Mouse (Mus musculus) midbrain, postnatal 0 days (tissue): Measurements from ENCODE around the gene Hoxd8. TPM values are rescaled to one million over a fixed set of nuclear protein-coding genes. Genes with fewer than 3 reads are reported as not detected.

Experiments used
- ATAC-seq: fragments of 200-750 bp; cut with Nextera tagmentation; 2 replicates; pipeline ENCODE4 v1.8.0; 2017; ENCODE audit warnings: moderate number of reproducible peaks, mild to moderate bottlenecking, moderate TSS enrichment, moderate library complexity; ENCODE audit not compliant: low FRiP score
- DNase-seq: peaks from one replicate; pipeline ENCODE4 v3.0.0-alpha.2; 2015; ENCODE audit warnings: low spot score
- H3K27ac ChIP-seq: fragments of 300-500 bp; sonication (generic); 2 replicates; pipeline ENCODE4 v1.5.1; 2014; ENCODE audit warnings: low read depth, mild to moderate bottlenecking, low read length, mixed read lengths
- H3K27me3 ChIP-seq: fragments of 300-500 bp; sonication (generic); 2 replicates; pipeline ENCODE4 v1.6.1; 2014; ENCODE audit warnings: low read length, control low read depth, mixed read lengths; ENCODE audit not compliant: insufficient read depth
- H3K36me3 ChIP-seq: fragments of 300-500 bp; sonication (generic); 2 replicates; pipeline ENCODE4 v1.6.1; 2014; ENCODE audit warnings: low read length, control low read depth, mixed read lengths; ENCODE audit not compliant: insufficient read depth
- H3K4me1 ChIP-seq: fragments of 300-500 bp; sonication (generic); 2 replicates; pipeline ENCODE4 v1.6.1; 2014; ENCODE audit warnings: mild to moderate bottlenecking, control low read depth, antibody characterized with exemption, low read length, mixed read lengths; ENCODE audit not compliant: insufficient read depth
- H3K4me2 ChIP-seq: fragments of 300-500 bp; sonication (generic); 2 replicates; pipeline ENCODE4 v1.6.1; 2014; ENCODE audit warnings: low read depth, mild to moderate bottlenecking, low read length, mixed read lengths; ENCODE audit not compliant: poor library complexity, severe bottlenecking
- H3K4me3 ChIP-seq: fragments of 300-500 bp; sonication (generic); 2 replicates; pipeline ENCODE4 v1.5.1; 2014; ENCODE audit warnings: low read depth, mild to moderate bottlenecking, low read length, moderate library complexity
- H3K9ac ChIP-seq: fragments of 300-500 bp; sonication (generic); replicated peaks from 2 replicates; pipeline ENCODE4 v1.6.1; 2014; ENCODE audit warnings: mild to moderate bottlenecking, low read length, moderate library complexity, mixed read lengths; ENCODE audit not compliant: poor library complexity, severe bottlenecking
- H3K9me3 ChIP-seq: fragments of 300-500 bp; sonication (generic); 2 replicates; pipeline ENCODE4 v1.6.1; 2016; ENCODE audit warnings: low read length, control low read depth
- CTCF ChIP-seq: IDR thresholded peaks from 2 replicates; pipeline ENCODE4 v1.5.1; 2016; ENCODE audit warnings: antibody characterized with exemption, mild to moderate bottlenecking
- WGBS: fragments of 180-500 bp; shearing (Covaris S2); extraction: QIAGEN DNeasy Blood & Tissue Kit; methylation state at CpG from one replicate; pipeline ENCODE4 v1.1.7; 2014; 5-methylcytosine and 5-hydroxymethylcytosine counted together
- polyA plus RNA-seq: library from polyadenylated mRNA; unstranded; fragments of >200 nt; fragmentation: Nextera tagmentation; extraction: Ambion mirVana; gene quantifications from 2 replicates; pipeline ENCODE4 v1.2.1, GENCODE M21; 2015
- total RNA-seq: library from RNA; depleted of rRNA; stranded (reverse); fragments of >200 nt; gene quantifications from 2 replicates; pipeline ENCODE4 v1.2.3, GENCODE M21; 2014

Hoxd8 gene
- total and polyA plus RNA-seq, 2 experiments from 2014 or later = 0.05 TPM; not detected in 1

GRCm38 (mm10) chr2:74720955-74721491 lies 16.6 kb downstream of the Hoxd8 start:
- ATAC-seq = no peak
- no peak for DNase-seq
- no peak overlapping the region for H3K9ac ChIP-seq
- H3K4me2 ChIP-seq = no peak overlapping the region
- H3K4me3 ChIP-seq = no peak overlapping the region
- WGBS = 7% methylated on average over 5 of the region's 5 CpGs
- H3K36me3 ChIP-seq = no peaks in the 10 kb centered on the region
- no peaks in the 10 kb centered on the region for H3K9me3 ChIP-seq
- H3K27me3 ChIP-seq = peaks cover 97% of the 10 kb centered on the region
- no peaks in the 10 kb centered on the region for H3K4me1 ChIP-seq
- TF ChIP-seq CTCF = no peak
- no peak overlapping the region for H3K27ac ChIP-seq

- 6% methylated on average over 6 of the region's 6 CpGs for WGBS
- no peak for ATAC-seq
- Histone ChIP-seq H3K4me3 (no peak overlapping the region), H3K27me3 (peaks cover 97% of the 10 kb centered on the region), H3K9me3 (no peaks in the 10 kb centered on the region), H3K4me1 (no peaks in the 10 kb centered on the region), H3K27ac (no peak overlapping the region), H3K4me2 (no peak overlapping the region), H3K9ac (no peak overlapping the region), H3K36me3 (no peaks in the 10 kb centered on the region)
- no peak for DNase-seq
- TF ChIP-seq CTCF = no peak
Measured at GRCm38 (mm10) chr2:74721882-74722281, 17.5 kb downstream of the Hoxd8 start.

- Histone ChIP-seq H3K9ac (no peak overlapping the region), H3K4me1 (no peaks in the 10 kb centered on the region), H3K4me2 (no peak overlapping the region), H3K27ac (no peak overlapping the region), H3K4me3 (no peak overlapping the region), H3K9me3 (no peaks in the 10 kb centered on the region), H3K36me3 (no peaks in the 10 kb centered on the region), H3K27me3 (peaks cover 97% of the 10 kb centered on the region)
- DNase-seq = no peak
- no peak for TF ChIP-seq CTCF
- ATAC-seq = no peak
- WGBS = 2% methylated on average over 8 of the region's 8 CpGs
Measured at GRCm38 (mm10) chr2:74722949-74723348, 18.5 kb downstream of the Hoxd8 start.

GRCm38 (mm10) chr2:74724244-74725015 lies 20.0 kb downstream of the Hoxd8 start:
- no peak for TF ChIP-seq CTCF
- Histone ChIP-seq H3K36me3 (no peaks in the 10 kb centered on the region), H3K27ac (no peak overlapping the region), H3K27me3 (peaks cover 96% of the 10 kb centered on the region), H3K4me2 (no peak overlapping the region), H3K4me3 (no peak overlapping the region), H3K9me3 (no peaks in the 10 kb centered on the region), H3K9ac (no peak overlapping the region), H3K4me1 (no peaks in the 10 kb centered on the region)
- no peak for ATAC-seq
- 9% methylated on average over 7 of the region's 7 CpGs for WGBS
- no peak for DNase-seq

- ATAC-seq (no peak), DNase-seq (no peak)
- no peak overlapping the region for H3K9ac ChIP-seq
- no peaks in the 10 kb centered on the region for H3K4me1 ChIP-seq
- no peaks in the 10 kb centered on the region for H3K36me3 ChIP-seq
- H3K9me3 ChIP-seq = no peaks in the 10 kb centered on the region
- TF ChIP-seq CTCF = no peak
- no peak overlapping the region for H3K4me2 ChIP-seq
- H3K27ac ChIP-seq = no peak overlapping the region
- WGBS = 3% methylated on average over 17 of the region's 17 CpGs
- H3K4me3 ChIP-seq = no peak overlapping the region
- peaks cover 94% of the 10 kb centered on the region for H3K27me3 ChIP-seq
Measured at GRCm38 (mm10) chr2:74725171-74725570, 20.8 kb downstream of the Hoxd8 start.

GRCm38 (mm10) chr2:74726551-74726950 lies 22.1 kb downstream of the Hoxd8 start, which contains the start of gene Gm28230:
TSS of gene Gm28230 (plus strand) at chr2:74726728.
- Histone ChIP-seq H3K9ac (no peak within 1 kb of the TSS), H3K4me3 (no peak within 1 kb of the TSS), H3K4me2 (no peak within 1 kb of the TSS), H3K36me3 (no peaks in the 10 kb centered on the region), H3K4me1 (no peaks in the 10 kb centered on the region), H3K27me3 (peaks cover 94% of the 10 kb centered on the region), H3K27ac (no peak within 1 kb of the TSS), H3K9me3 (no peaks in the 10 kb centered on the region)
- no peak for TF ChIP-seq CTCF
- ATAC-seq (no peak), DNase-seq (peak; percentile 60)
- WGBS = 4% methylated on average over 5 of the region's 5 CpGs
